Mouse (Mus musculus) forebrain, embryonic 15.5 days (tissue): ENCODE data around the gene Lin9. TPM values are rescaled to one million over a fixed set of nuclear protein-coding genes. Genes with fewer than 3 reads are reported as not detected.
A peak's percentile ranks its signal among the peaks of the same experiment; 100 is the strongest.

Experiments
- ATAC-seq: fragments of 200-750 bp; cut with Nextera tagmentation; replicated peaks from 2 replicates; pipeline ENCODE4 v1.8.0; 2017; ENCODE audit warnings: mild to moderate bottlenecking, moderate TSS enrichment, moderate library complexity
- H3K27ac ChIP-seq: fragments of 300-500 bp; sonication (generic); replicated peaks from 2 replicates; pipeline ENCODE4 v1.5.1; 2015; ENCODE audit warnings: mild to moderate bottlenecking, inconsistent platforms
- H3K27me3 ChIP-seq: fragments of 300-500 bp; sonication (generic); 2 replicates; pipeline ENCODE4 v1.6.1; 2015; ENCODE audit warnings: inconsistent platforms
- H3K36me3 ChIP-seq: fragments of 300-500 bp; sonication (generic); 2 replicates; pipeline ENCODE4 v1.6.1; 2015; ENCODE audit warnings: mild to moderate bottlenecking, inconsistent platforms
- H3K4me1 ChIP-seq: fragments of 300-500 bp; sonication (generic); 2 replicates; pipeline ENCODE4 v1.6.1; 2015; ENCODE audit warnings: inconsistent platforms
- H3K4me2 ChIP-seq: fragments of 300-500 bp; sonication (generic); replicated peaks from 2 replicates; pipeline ENCODE4 v1.6.1; 2015; ENCODE audit warnings: mild to moderate bottlenecking, inconsistent platforms
- H3K4me3 ChIP-seq: fragments of 300-500 bp; sonication (generic); 2 replicates; pipeline ENCODE4 v1.5.1; 2015; ENCODE audit warnings: mild to moderate bottlenecking, inconsistent platforms
- H3K9ac ChIP-seq: fragments of 300-500 bp; sonication (generic); replicated peaks from 2 replicates; pipeline ENCODE4 v1.6.1; 2015; ENCODE audit warnings: mild to moderate bottlenecking, inconsistent platforms
- H3K9me3 ChIP-seq: fragments of 300-500 bp; sonication (generic); 2 replicates; pipeline ENCODE4 v1.6.1; 2016; ENCODE audit warnings: inconsistent platforms
- WGBS: fragments of 180-500 bp; shearing (Covaris S2); methylation state at CpG from one replicate; pipeline ENCODE4 v1.1.7; 2015; ENCODE audit warnings: mixed read lengths; 5-methylcytosine and 5-hydroxymethylcytosine counted together
- polyA plus RNA-seq: library from polyadenylated mRNA; unstranded; fragments of >200 nt; fragmentation: Nextera tagmentation; extraction: Ambion mirVana; gene quantifications from 2 replicates; pipeline ENCODE4 v1.2.1, GENCODE M21; 2015

The Lin9 gene
- polyA plus RNA-seq, 1 experiment from 2014 or later = 20.3 TPM

- Histone ChIP-seq H3K36me3 (no peaks in the 10 kb centered on the region), H3K9me3 (no peaks in the 10 kb centered on the region), H3K27me3 (no peaks in the 10 kb centered on the region), H3K4me2 (peak overlapping the region; percentile 75), H3K9ac (peak overlapping the region; percentile 95), H3K4me1 (peaks cover 26% of the 10 kb centered on the region), H3K4me3 (peak overlapping the region; percentile 95), H3K27ac (no peak overlapping the region)
- WGBS = 35% methylated on average over 10 of the region's 10 CpGs
- ATAC-seq = no peak
These were observed 1.2 kb upstream of the Lin9 start for GRCm38 (mm10) chr1:180639416-180640401.

- Histone ChIP-seq H3K9ac (peak overlapping the region; percentile 95), H3K27ac (peak overlapping the region; percentile 94), H3K9me3 (no peaks in the 10 kb centered on the region), H3K4me1 (peaks cover 26% of the 10 kb centered on the region), H3K27me3 (no peaks in the 10 kb centered on the region), H3K36me3 (no peaks in the 10 kb centered on the region), H3K4me3 (peak overlapping the region; percentile 95), H3K4me2 (peak overlapping the region; percentile 75)
- WGBS = under 1% methylated on average over 45 of the region's 61 CpGs
- ATAC-seq = peak; percentile 63
These were observed 285 bp upstream of the Lin9 start for GRCm38 (mm10) chr1:180640605-180641125.

- peak; percentile 74 for ATAC-seq
- H3K4me1 ChIP-seq = peaks cover 26% of the 10 kb centered on the region
- H3K4me2 ChIP-seq = peak overlapping the region; percentile 75
- no peaks in the 10 kb centered on the region for H3K9me3 ChIP-seq
- peak overlapping the region; percentile 95 for H3K4me3 ChIP-seq
- H3K36me3 ChIP-seq = no peaks in the 10 kb centered on the region
- peak overlapping the region; percentile 95 for H3K9ac ChIP-seq
- no peaks in the 10 kb centered on the region for H3K27me3 ChIP-seq
- WGBS = 3% methylated on average over 50 of the region's 50 CpGs
- peak overlapping the region; percentile 94 for H3K27ac ChIP-seq
These were observed 723 bp downstream of the Lin9 start for GRCm38 (mm10) chr1:180641518-180642227.

- Histone ChIP-seq H3K27ac (no peak overlapping the region; the same call in 1 of the 2 replicates), H3K4me2 (peak overlapping the region; percentile 75), H3K36me3 (no peaks in the 10 kb centered on the region), H3K9me3 (no peaks in the 10 kb centered on the region), H3K4me1 (peaks cover 26% of the 10 kb centered on the region), H3K4me3 (peak overlapping the region; percentile 95), H3K27me3 (no peaks in the 10 kb centered on the region), H3K9ac (peak overlapping the region; percentile 95)
- ATAC-seq = no peak
- 79% methylated on average over 8 of the region's 8 CpGs for WGBS
These were observed 1.2 kb downstream of the Lin9 start for GRCm38 (mm10) chr1:180642228-180642564.

GRCm38 (mm10) chr1:180691284-180691683, 50.3 kb downstream of the Lin9 start:
- Histone ChIP-seq H3K36me3 (peaks cover 44% of the 10 kb centered on the region), H3K4me1 (no peaks in the 10 kb centered on the region), H3K4me2 (no peak overlapping the region), H3K27ac (no peak overlapping the region), H3K27me3 (peaks cover 7% of the 10 kb centered on the region), H3K4me3 (no peak overlapping the region), H3K9ac (no peak overlapping the region), H3K9me3 (no peaks in the 10 kb centered on the region)
- ATAC-seq = no peak
- WGBS = 91% methylated on average over 7 of the region's 7 CpGs

- Histone ChIP-seq H3K4me2 (peak within 1 kb of the TSS; percentile 51), H3K27me3 (peaks cover 31% of the 10 kb centered on the region), H3K27ac (no peak within 1 kb of the TSS), H3K4me1 (peaks cover 7% of the 10 kb centered on the region), H3K36me3 (peaks cover 6% of the 10 kb centered on the region), H3K9me3 (no peaks in the 10 kb centered on the region), H3K4me3 (peak within 1 kb of the TSS; percentile 39), H3K9ac (no peak within 1 kb of the TSS)
- under 1% methylated on average over 70 of the region's 79 CpGs for WGBS
- no peak; the same call in 1 of the 2 replicates for ATAC-seq
These were observed 55.8 kb downstream of the Lin9 start, which contains the start of gene Mixl1 for GRCm38 (mm10) chr1:180696626-180697352. Gene Mixl1 (minus strand): TSS chr1:180697034.

GRCm38 (mm10) chr1:180698063-180698462, 57.1 kb downstream of the Lin9 start:
- Histone ChIP-seq H3K27ac (no peak overlapping the region), H3K4me3 (no peak overlapping the region), H3K4me1 (peaks cover 7% of the 10 kb centered on the region), H3K27me3 (peaks cover 31% of the 10 kb centered on the region), H3K9ac (no peak overlapping the region), H3K9me3 (no peaks in the 10 kb centered on the region), H3K36me3 (no peaks in the 10 kb centered on the region), H3K4me2 (no peak overlapping the region)
- 57% methylated on average over 5 of the region's 5 CpGs for WGBS
- ATAC-seq = no peak

- no peaks in the 10 kb centered on the region for H3K9me3 ChIP-seq
- WGBS = 49% methylated on average over 6 of the region's 6 CpGs
- no peaks in the 10 kb centered on the region for H3K4me1 ChIP-seq
- no peak overlapping the region for H3K4me2 ChIP-seq
- H3K36me3 ChIP-seq = no peaks in the 10 kb centered on the region
- no peak overlapping the region for H3K27ac ChIP-seq
- H3K27me3 ChIP-seq = peaks cover 3% of the 10 kb centered on the region
- no peak overlapping the region for H3K9ac ChIP-seq
- no peak overlapping the region for H3K4me3 ChIP-seq
- no peak for ATAC-seq
These were observed 62.5 kb downstream of the Lin9 start for GRCm38 (mm10) chr1:180703400-180703799.

GRCm38 (mm10) chr1:180707368-180707767, 66.4 kb downstream of the Lin9 start:
- Histone ChIP-seq H3K4me3 (no peak overlapping the region), H3K27me3 (no peaks in the 10 kb centered on the region), H3K27ac (no peak overlapping the region), H3K4me2 (no peak overlapping the region), H3K36me3 (no peaks in the 10 kb centered on the region), H3K9ac (no peak overlapping the region), H3K9me3 (no peaks in the 10 kb centered on the region), H3K4me1 (no peaks in the 10 kb centered on the region)
- WGBS = 61% methylated on average over 3 of the region's 3 CpGs
- ATAC-seq = no peak

- no peak overlapping the region for H3K4me2 ChIP-seq
- H3K4me1 ChIP-seq = no peaks in the 10 kb centered on the region
- ATAC-seq = no peak
- H3K9ac ChIP-seq = no peak overlapping the region
- no peak overlapping the region for H3K27ac ChIP-seq
- H3K4me3 ChIP-seq = no peak overlapping the region
- H3K36me3 ChIP-seq = no peaks in the 10 kb centered on the region
- 80% methylated on average over 3 of the region's 3 CpGs for WGBS
- H3K27me3 ChIP-seq = no peaks in the 10 kb centered on the region
- no peaks in the 10 kb centered on the region for H3K9me3 ChIP-seq
These were observed 66.9 kb downstream of the Lin9 start for GRCm38 (mm10) chr1:180707813-180708212.

- Histone ChIP-seq H3K4me2 (no peak overlapping the region), H3K27ac (no peak overlapping the region), H3K27me3 (no peaks in the 10 kb centered on the region), H3K9me3 (no peaks in the 10 kb centered on the region), H3K4me3 (no peak overlapping the region), H3K4me1 (no peaks in the 10 kb centered on the region), H3K36me3 (no peaks in the 10 kb centered on the region), H3K9ac (no peak overlapping the region)
- WGBS = 79% methylated on average over 14 of the region's 14 CpGs
- ATAC-seq = no peak
These were observed 68.2 kb downstream of the Lin9 start for GRCm38 (mm10) chr1:180708935-180709776.
